Mouse (Mus musculus): Measurements from ENCODE around the gene Akr7a5. TPM values are rescaled to one million over a fixed set of nuclear protein-coding genes. Genes with fewer than 3 reads are reported as not detected.
A peak's percentile ranks its signal among the peaks of the same experiment; 100 is the strongest.

The Akr7a5 gene
- total and polyA plus RNA-seq, 3 experiments = 39.4 to 43.2 TPM; not detected in 1

DNA sequence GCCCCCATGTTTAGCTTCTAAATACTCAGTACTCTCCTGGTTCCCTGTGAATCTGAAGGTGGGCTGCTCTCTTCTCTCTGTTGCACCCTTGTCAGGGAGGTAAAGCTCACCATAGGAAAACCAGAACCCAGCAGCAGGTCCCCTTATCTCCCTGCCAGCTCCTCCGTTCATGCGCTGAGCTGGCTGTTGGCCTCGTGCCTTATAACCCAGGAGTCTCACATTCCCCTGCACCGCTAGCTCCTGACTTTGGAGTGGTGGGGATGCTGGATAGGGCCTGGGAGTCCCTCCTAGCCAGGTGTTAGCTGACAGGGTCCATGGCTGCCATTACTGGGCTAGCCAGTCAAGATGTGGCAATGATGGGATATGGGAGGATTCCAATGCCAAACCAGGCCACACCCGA, 24.3 kb upstream of the Akr7a5 start:
- no peak for DNase-seq (ENCODE audit: low read depth, low spot score)
- Histone ChIP-seq H3K9ac (ENCODE audit: control insufficient read depth, low read depth, low read length, poor library complexity, severe bottlenecking) (no peak overlapping the region), H3K4me1 (ENCODE audit: control insufficient read depth in 1 of 2, insufficient read depth in 2 of 2, low read length in 2 of 2) (no peaks in the 10 kb centered on the region), H3K79me2 (ENCODE audit: control insufficient read depth, insufficient read depth, low read length, poor library complexity) (no peaks in the 10 kb centered on the region), H3K36me3 (ENCODE audit: control insufficient read depth in 1 of 2, insufficient read depth in 2 of 2, low read length in 2 of 2) (peaks cover 0 to 2% of the 10 kb centered on the region in 2 experiments; a peak in 2 of 4 replicates), H3K4me3 (ENCODE audit: control insufficient read depth in 1 of 2, insufficient read depth in 1 of 2, low read depth in 2 of 2, low read length in 2 of 2) (no peak overlapping the region), H3K9me3 (replicated peaks; ENCODE audit: insufficient read depth, low read length) (no peaks in the 10 kb centered on the region), H3K27me3 (ENCODE audit: control insufficient read depth in 1 of 2, insufficient read depth in 2 of 2, low read length in 2 of 2) (no peaks in the 10 kb centered on the region), H3K27ac (ENCODE audit: control insufficient read depth, low read depth, low read length) (no peak overlapping the region)
- TF ChIP-seq POLR2AphosphoS2 (IDR thresholded peaks at IDR 0.05; ENCODE audit: low read length) (no peak), ELF1 (IDR thresholded peaks at IDR 0.05; ENCODE audit: low read depth, low read length) (no peak), KAT2A (conservative IDR thresholded peaks at IDR 0.05; ENCODE audit: low read depth, low read length) (no peak), JUND (IDR thresholded peaks at IDR 0.05; ENCODE audit: low read depth, low read length) (no peak), UBTF (IDR thresholded peaks at IDR 0.05; ENCODE audit: borderline replicate concordance, insufficient read depth, low read depth, low read length) (no peak), SIN3A (IDR thresholded peaks at IDR 0.05; ENCODE audit: low read length) (no peak), ZKSCAN1 (IDR thresholded peaks at IDR 0.05; ENCODE audit: low read depth, low read length) (no peak), TBP (IDR thresholded peaks at IDR 0.05; ENCODE audit: low read depth, low read length) (no peak), MAFK (IDR thresholded peaks at IDR 0.05; ENCODE audit: borderline replicate concordance, low read depth, low read length) (no peak), MEF2A (IDR thresholded peaks at IDR 0.05; ENCODE audit: extremely low read depth, insufficient replicate concordance, low read depth, low read length, poor library complexity, severe bottlenecking) (no peak), MYB (IDR thresholded peaks at IDR 0.05; ENCODE audit: low read depth, low read length) (no peak)

DNA sequence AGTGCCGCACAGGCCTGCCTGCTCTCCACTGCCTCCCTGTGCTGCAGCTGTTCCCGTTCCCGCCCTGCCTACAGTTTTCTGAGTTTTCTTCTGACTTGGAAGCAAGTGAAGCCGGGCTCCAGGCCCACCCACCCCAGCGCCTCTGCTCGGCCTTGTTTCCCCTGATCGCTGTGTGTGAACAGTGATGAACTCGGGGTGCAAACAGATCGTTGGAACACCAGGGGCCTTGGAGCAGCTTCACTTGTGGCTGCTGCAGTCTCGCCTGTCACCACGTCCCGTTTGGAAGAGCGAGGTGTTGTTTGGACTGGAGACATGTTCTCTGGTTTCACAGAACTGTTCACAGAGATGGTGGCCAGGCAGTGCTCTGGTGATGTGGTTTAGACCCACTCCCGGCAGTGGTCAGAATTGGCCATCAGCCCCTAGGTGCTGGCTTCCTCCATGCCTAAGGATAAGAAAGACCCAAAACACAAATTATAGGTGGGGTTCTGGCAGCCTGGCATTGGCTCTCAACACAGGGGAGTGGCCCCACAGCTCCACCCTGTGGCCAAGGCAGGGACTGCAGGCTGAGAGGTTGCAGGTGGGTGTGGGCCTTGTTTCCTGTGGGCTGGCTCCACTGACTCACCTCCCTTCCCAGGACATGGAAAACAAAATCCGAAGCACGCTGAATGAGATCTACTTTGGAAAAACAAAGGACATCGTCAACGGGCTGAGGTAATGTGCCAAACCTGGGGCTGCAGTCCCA, 23.3 kb upstream of the Akr7a5 start:
- no peaks in the 10 kb centered on the region for H3K27me3 ChIP-seq (ENCODE audit: control insufficient read depth in 1 of 2, insufficient read depth in 2 of 2, low read length in 2 of 2)
- H3K4me1 ChIP-seq (ENCODE audit: control insufficient read depth in 1 of 2, insufficient read depth in 2 of 2, low read length in 2 of 2) = no peaks in the 10 kb centered on the region
- H3K36me3 ChIP-seq (ENCODE audit: control insufficient read depth in 1 of 2, insufficient read depth in 2 of 2, low read length in 2 of 2) = peaks cover 0 to 2% of the 10 kb centered on the region in 2 experiments; a peak in 2 of 4 replicates
- no peak overlapping the region for H3K4me3 ChIP-seq (ENCODE audit: control insufficient read depth in 1 of 2, insufficient read depth in 1 of 2, low read depth in 2 of 2, low read length in 2 of 2)
- TF ChIP-seq ZC3H11A (IDR thresholded peaks at IDR 0.05; ENCODE audit: low read depth, low read length) (peak; percentile 37), CTCF (IDR thresholded peaks at IDR 0.05 in 2 of 3, conservative IDR thresholded peaks at IDR 0.05 in 1 of 3; ENCODE audit: control insufficient read depth in 1 of 3, insufficient read depth in 1 of 3, low read depth in 2 of 3, low read length in 3 of 3, poor library complexity in 1 of 3, severe bottlenecking in 1 of 3) (peak; percentile 75 to 93 (median 83)), POLR2AphosphoS2 (IDR thresholded peaks at IDR 0.05; ENCODE audit: low read length) (no peak), RAD21 (IDR thresholded peaks at IDR 0.05; ENCODE audit: low read depth, low read length) (peak; percentile 58), SMC3 (IDR thresholded peaks at IDR 0.05; ENCODE audit: low read depth, low read length) (peak; percentile 73), MYC (IDR thresholded peaks at IDR 0.05; ENCODE audit: low read depth, low read length) (no peak)
- H3K9me3 ChIP-seq (replicated peaks; ENCODE audit: insufficient read depth, low read length) = no peaks in the 10 kb centered on the region
- H3K9ac ChIP-seq (ENCODE audit: control insufficient read depth, low read depth, low read length, poor library complexity, severe bottlenecking) = no peak overlapping the region
- H3K79me2 ChIP-seq (ENCODE audit: control insufficient read depth, insufficient read depth, low read length, poor library complexity) = no peaks in the 10 kb centered on the region
- DNase-seq (ENCODE audit: low read depth, low spot score) = peak; percentile 72
- no peak overlapping the region for H3K27ac ChIP-seq (ENCODE audit: control insufficient read depth, low read depth, low read length)
